Mouse (Mus musculus) thymus, postnatal 10 days (tissue): Measurements from ENCODE around the gene Lgals1.

ENCODE experiments used
- DNase-seq, 2 experiments: peaks; one replicate each; pipeline ENCODE4 v3.0.0; 2021; ENCODE audit warnings: low spot score in 2 of 2

Lgals1 gene

GRCm38 (mm10) chr15:78937311-78937710 is 10.8 kb downstream of the Lgals1 start:
- no peak for DNase-seq

GRCm38 (mm10) chr15:78937963-78938362 is 11.4 kb downstream of the Lgals1 start:
- DNase-seq: no peak

- no peak for DNase-seq
Observed at GRCm38 (mm10) chr15:78940325-78940724, 13.8 kb downstream of the Lgals1 start.

DNA sequence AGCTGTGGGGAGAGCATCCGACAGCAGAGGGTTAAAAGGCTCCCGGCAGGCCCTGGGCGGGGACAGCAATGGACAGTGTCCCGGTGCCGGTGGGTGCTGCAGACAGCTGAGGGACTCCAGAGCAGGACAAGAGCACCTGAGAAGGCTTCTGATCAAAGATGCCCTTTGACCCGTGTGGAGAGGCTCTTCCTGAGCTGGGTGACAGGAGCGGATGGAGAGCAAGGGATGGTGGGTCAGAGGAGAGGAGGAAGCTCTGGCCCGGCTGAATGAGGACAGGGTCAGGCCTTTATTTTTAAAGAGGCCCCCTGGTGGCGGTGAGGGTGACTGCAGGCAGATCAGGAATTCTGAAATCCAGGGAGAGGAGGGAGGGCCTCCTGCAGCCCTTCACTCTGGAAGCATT is 16.1 kb downstream of the Lgals1 start:
- peak in 1 of 2 experiments; percentile 55 for DNase-seq

- DNase-seq: no peak
Observed at GRCm38 (mm10) chr15:78946232-78946631, 19.7 kb downstream of the Lgals1 start.

DNA sequence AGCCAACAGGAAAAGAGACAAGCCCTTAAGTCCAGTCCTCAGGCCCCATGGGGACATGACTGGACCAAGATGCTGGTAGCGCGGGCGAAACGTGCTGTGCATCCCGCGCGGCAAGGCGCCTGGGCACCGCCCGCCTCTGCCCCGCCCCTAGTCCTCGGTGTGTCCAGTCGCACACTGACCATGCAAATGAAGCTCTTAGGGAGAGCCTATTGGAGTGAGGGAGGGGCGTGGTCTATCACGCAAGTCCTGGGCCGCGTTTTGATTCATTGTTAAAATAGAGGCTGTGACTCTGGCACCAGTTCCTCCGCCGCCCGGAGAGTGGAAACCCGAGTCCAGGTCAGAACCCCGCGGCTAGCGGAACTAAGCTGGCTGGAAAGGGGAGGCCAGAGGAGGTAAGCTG is 21.1 kb downstream of the Lgals1 start, which contains the start of gene Triobp:
Triobp (plus strand) TSS at position 68 of the 400 bp plus-strand sequence.
- no peak for DNase-seq

- no peak for DNase-seq
Observed at GRCm38 (mm10) chr15:78948152-78948725, 21.7 kb downstream of the Lgals1 start.

- DNase-seq: no peak
Observed at GRCm38 (mm10) chr15:78948883-78949282, 22.4 kb downstream of the Lgals1 start.

- no peak for DNase-seq
Observed at GRCm38 (mm10) chr15:78955663-78956062, 29.1 kb downstream of the Lgals1 start.

DNA sequence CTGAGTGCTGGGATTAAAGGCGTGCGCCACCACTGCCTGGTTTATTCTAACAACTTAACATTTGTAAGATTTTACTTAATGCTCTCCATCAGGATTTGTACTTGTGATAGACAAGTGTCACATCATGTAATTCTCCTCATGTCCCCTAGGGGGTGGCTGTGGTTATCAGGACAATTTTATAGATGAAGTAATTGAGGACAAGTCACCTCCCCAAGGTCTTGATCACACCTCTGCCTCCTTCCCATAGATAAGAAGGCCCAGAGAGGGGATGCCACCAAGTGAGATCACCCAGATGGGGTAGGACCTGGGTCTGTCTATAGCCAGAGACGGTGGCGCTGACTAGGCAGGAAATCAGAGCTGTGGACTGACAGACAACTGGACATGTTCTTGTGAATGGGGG is 29.8 kb downstream of the Lgals1 start:
- DNase-seq: no peak

- no peak for DNase-seq
Observed at GRCm38 (mm10) chr15:78957021-78957420, 30.5 kb downstream of the Lgals1 start.

- DNase-seq: no peak
Observed at GRCm38 (mm10) chr15:78959537-78959936, 33.0 kb downstream of the Lgals1 start.

DNA sequence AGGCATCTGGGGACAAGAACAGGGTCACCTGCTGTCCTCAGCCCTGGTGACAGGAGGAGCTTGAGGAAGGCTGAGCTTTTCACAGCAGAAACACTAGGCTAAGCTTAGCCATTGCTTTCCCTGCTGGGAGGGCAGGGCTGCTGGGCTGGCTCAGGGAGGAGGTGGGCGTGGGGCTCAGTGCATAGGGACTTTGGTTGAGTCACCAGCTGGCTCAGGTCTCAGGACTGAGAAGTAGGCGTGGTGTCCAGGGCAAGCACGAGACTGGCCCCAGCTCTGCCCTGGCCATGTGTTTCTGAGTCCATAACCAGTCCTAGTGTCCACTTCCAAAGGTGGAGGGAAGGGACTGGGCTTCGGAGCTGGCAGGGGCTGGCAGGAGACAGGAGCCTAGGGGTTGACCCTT is 33.6 kb downstream of the Lgals1 start:
- DNase-seq: no peak

GRCm38 (mm10) chr15:78962885-78963284 is 36.4 kb downstream of the Lgals1 start:
- peak in 1 of 2 experiments; percentile 51 for DNase-seq

DNA sequence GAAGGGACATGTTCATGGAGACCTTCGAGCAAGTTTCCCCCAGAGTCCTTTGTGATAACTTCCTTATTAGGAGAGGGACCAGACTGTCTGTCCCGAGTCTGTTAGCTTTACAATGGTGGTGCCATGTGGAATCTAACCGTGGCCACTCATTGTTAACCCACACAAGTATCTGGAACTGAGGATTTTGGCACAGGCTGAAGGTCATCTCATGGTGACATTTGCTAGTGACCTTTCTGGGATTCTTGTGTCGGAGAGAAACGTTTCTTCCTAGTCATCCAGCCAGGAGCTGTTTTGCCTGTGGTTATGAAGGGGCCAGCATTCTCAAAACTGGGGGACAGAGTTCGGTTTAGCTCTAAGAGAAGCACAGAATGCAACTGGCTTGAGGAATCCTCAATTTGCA is 45.1 kb downstream of the Lgals1 start:
- DNase-seq: no peak

DNA sequence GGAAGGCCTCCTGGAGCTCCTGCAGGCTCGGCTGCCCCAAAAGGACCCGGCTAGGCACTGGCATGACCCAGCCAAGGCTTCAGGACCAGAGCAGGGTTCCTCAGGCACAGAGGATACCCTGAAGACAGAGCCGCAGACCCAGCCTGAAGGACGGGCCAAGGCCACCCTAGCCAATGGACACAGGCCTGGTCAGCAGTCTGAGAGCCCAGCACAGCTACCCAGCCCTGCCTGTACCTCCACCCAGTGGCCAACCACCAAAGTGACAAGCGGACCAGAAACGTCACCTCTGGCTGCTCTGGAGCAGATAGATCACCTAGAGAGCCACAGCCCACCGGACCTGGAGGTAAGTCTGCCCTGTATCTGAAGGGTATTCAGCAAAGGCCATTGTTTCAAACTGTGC is 47.4 kb downstream of the Lgals1 start:
- no peak for DNase-seq

GRCm38 (mm10) chr15:78977676-78978159 is 51.2 kb downstream of the Lgals1 start:
- DNase-seq: no peak

DNA sequence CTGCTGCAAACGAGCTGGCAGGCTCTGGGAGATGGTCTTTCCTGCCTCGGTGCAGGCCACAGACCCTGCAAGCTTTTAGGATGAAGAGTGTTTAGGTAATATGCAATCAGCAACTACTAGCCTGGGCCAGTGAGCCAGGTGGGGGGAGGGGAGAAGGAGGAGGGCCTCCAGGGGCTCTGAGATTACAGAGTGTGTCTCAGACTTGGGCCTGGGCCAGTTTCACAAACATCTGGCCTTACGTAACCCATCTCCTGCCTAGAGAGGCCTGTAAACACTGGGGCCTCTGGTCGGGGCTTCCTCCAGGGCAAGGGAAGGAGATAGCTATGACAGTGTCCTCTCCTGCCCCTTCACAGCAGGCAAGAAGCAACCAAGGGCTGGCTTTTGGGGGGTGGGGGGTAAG is 52.4 kb downstream of the Lgals1 start:
- no peak for DNase-seq
